Mouse (Mus musculus): Measurements from ENCODE around the gene Il16. TPM values are rescaled to one million over a fixed set of nuclear protein-coding genes. Genes with fewer than 3 reads are reported as not detected.

The Il16 gene
- total RNA-seq (2021) (1 to 10 TPM; 5.6 to 7.6 TPM), polyA plus RNA-seq (2012; rRNA removed) (6.1 and 8.0 TPM in 2 replicates)
- long read RNA-seq, partial matches to known transcripts: 2 of 6 reads
- long read RNA-seq, other reads (novel, unspliced or antisense): 0 of 6 reads

DNA sequence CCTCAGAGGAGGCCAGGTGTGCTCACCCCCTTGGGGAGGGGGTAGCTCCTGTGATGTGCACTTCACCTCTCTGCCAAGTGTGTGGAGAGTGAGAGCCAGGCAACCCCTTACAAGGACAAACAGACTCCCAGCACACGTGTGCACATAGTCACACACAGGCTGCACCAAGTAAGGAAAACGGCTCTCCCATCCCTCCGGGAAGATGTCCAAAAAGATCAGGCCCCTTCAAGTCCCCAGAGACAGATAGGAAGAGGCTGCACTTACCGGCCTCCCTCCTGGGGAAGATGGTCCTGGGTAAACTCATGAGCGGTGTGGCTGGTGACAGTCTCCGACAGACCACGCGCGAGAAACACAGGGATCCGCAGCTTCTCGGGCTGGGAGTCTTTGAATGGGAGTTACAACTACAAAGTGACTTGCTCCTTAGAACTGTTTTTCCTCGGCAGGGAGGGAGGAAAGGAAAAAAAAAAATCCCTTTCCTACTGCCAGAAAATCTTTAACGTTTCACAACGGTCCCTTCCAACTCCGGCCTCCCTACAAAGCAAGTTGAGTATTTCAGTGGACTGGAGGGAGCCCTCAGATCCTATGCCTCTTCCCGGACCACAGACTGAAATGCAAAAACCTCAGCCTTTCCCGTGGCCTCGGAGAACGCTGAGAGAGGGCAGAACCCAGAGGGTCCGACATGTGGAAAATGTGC lies at the start of gene Il16:
Il16 (minus strand) TSS at position 314 of the 694 bp plus-strand sequence.
- peak; percentile 46 to 51 for DNase-seq
- no peaks in the 10 kb centered on the region for H3K36me3 ChIP-seq (ENCODE audit: control insufficient read depth, insufficient read depth, low read length)
- TF ChIP-seq EP300 (IDR thresholded peaks at IDR 0.05; ENCODE audit: insufficient read depth, low read depth, low read length): no peak
- no peak for TF ChIP-seq POLR2A (IDR thresholded peaks at IDR 0.05; ENCODE audit: insufficient read depth, low read depth, low read length)
- no peak for TF ChIP-seq CTCF (IDR thresholded peaks at IDR 0.05)
- intact Hi-C loops (cut with DNase I): no loop called here
- peak within 1 kb of the TSS; percentile 33 for H3K9ac ChIP-seq (ENCODE audit: low read depth, low read length)
- peak within 1 kb of the TSS; percentile 29 for H3K27ac ChIP-seq
- no peaks in the 10 kb centered on the region; the same call in 1 of the 2 replicates for H3K27me3 ChIP-seq (ENCODE audit: control insufficient read depth, insufficient read depth, low read length)
- H3K4me3 ChIP-seq: peak within 1 kb of the TSS; percentile 38
- WGBS: 10% methylated on average over 20 of the region's 20 CpGs
- H3K4me1 ChIP-seq (ENCODE audit: control insufficient read depth, insufficient read depth, low read length): peaks cover 10% of the 10 kb centered on the region
- no peaks in the 10 kb centered on the region for H3K79me2 ChIP-seq (replicated peaks; ENCODE audit: control insufficient read depth, insufficient read depth, low read length)

- H3K36me3 ChIP-seq (ENCODE audit: control insufficient read depth, insufficient read depth, low read length): no peaks in the 10 kb centered on the region
- no peak for DNase-seq
- H3K4me3 ChIP-seq: no peak within 1 kb of the TSS
- no peak within 1 kb of the TSS for H3K27ac ChIP-seq
- no peaks in the 10 kb centered on the region for H3K4me1 ChIP-seq (ENCODE audit: control insufficient read depth, insufficient read depth, low read length)
- no peak within 1 kb of the TSS for H3K9ac ChIP-seq (ENCODE audit: low read depth, low read length)
- H3K27me3 ChIP-seq (ENCODE audit: control insufficient read depth, insufficient read depth, low read length): no peaks in the 10 kb centered on the region
- TF ChIP-seq POLR2A (IDR thresholded peaks at IDR 0.05; ENCODE audit: insufficient read depth, low read depth, low read length) (no peak), EP300 (IDR thresholded peaks at IDR 0.05; ENCODE audit: insufficient read depth, low read depth, low read length) (no peak), CTCF (IDR thresholded peaks at IDR 0.05) (no peak)
- no peaks in the 10 kb centered on the region for H3K79me2 ChIP-seq (replicated peaks; ENCODE audit: control insufficient read depth, insufficient read depth, low read length)
- intact Hi-C loops (cut with DNase I): no loop called here
- WGBS: 31% methylated on average over 14 of the region's 14 CpGs
Measured at GRCm38 (mm10) chr7:83794705-83795104, 49.2 kb upstream of the Il16 start, which contains the start of gene Cfap161. Cfap161 (minus strand) TSS chr7:83794880.

DNA sequence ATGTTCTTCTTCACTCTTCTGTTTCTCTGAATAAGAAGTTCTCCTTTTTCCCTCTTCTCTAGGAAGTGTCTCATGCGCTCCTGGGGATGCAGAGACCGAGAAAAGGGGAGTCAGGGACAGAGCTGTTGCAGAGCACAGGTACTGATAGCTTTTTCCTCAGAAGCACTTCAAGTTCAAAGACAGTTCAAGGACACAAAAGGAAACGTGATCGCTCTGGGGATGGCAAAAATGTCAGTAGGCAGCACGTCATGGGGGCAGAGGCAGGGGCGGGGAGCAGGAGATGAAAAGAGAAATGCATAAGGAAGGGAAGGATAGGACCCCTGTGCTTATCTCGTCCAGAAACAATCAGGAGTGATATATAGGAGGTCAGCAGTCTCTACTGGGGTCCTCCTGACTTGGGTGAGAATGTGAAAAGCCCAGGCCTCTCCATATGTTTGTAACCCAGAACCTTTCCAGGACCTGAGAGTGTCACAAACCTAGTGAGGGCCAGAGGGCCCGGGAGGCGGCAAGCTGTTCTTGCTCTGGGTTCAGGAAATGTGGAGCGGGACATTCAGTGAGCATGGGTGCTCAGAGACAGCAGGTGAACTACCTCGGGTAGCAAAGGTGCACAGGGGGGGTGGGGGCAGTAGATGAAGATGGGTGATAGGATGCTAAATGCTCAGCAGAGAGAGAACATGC lies 48.6 kb upstream of the Il16 start:
- Histone ChIP-seq H3K9ac (ENCODE audit: low read depth, low read length) (no peak overlapping the region), H3K36me3 (ENCODE audit: control insufficient read depth, insufficient read depth, low read length) (no peaks in the 10 kb centered on the region), H3K4me1 (ENCODE audit: control insufficient read depth, insufficient read depth, low read length) (no peaks in the 10 kb centered on the region), H3K27ac (no peak overlapping the region), H3K79me2 (replicated peaks; ENCODE audit: control insufficient read depth, insufficient read depth, low read length) (no peaks in the 10 kb centered on the region), H3K27me3 (ENCODE audit: control insufficient read depth, insufficient read depth, low read length) (no peaks in the 10 kb centered on the region), H3K4me3 (no peak overlapping the region)
- 48% methylated on average over 11 of the region's 11 CpGs for WGBS
- intact Hi-C loops (cut with DNase I): no loop called here
- TF ChIP-seq POLR2A (IDR thresholded peaks at IDR 0.05; ENCODE audit: insufficient read depth, low read depth, low read length) (no peak), EP300 (IDR thresholded peaks at IDR 0.05; ENCODE audit: insufficient read depth, low read depth, low read length) (no peak), CTCF (IDR thresholded peaks at IDR 0.05) (no peak)
- no peak for DNase-seq

DNA sequence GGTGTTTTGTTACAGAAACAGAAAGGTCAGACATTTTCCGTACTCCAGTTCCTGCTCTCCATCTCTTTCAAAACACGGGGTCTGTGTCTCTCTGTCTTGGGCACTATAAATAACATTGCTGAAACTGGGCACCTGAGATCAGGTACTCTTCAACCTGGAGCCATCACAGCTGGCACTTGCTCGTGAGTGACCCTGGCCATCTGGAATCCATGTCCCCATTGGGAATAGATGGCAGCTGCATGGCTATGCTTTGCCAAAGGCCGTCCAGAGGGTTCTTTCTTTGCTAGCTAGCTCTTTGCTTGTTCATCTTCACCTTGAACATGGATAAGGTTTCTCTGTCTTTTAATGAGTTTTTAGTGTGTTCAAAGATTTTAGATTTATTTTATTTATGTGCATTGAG lies 35.4 kb upstream of the Il16 start:
- H3K27ac ChIP-seq: no peak overlapping the region
- 86% methylated on average over 4 of the region's 4 CpGs for WGBS
- intact Hi-C loops (cut with DNase I): no loop called here
- H3K27me3 ChIP-seq (ENCODE audit: control insufficient read depth, insufficient read depth, low read length): no peaks in the 10 kb centered on the region
- H3K4me1 ChIP-seq (ENCODE audit: control insufficient read depth, insufficient read depth, low read length): no peaks in the 10 kb centered on the region
- no peaks in the 10 kb centered on the region for H3K36me3 ChIP-seq (ENCODE audit: control insufficient read depth, insufficient read depth, low read length)
- H3K4me3 ChIP-seq: no peak overlapping the region
- TF ChIP-seq POLR2A (IDR thresholded peaks at IDR 0.05; ENCODE audit: insufficient read depth, low read depth, low read length) (no peak), CTCF (IDR thresholded peaks at IDR 0.05) (no peak), EP300 (IDR thresholded peaks at IDR 0.05; ENCODE audit: insufficient read depth, low read depth, low read length) (no peak)
- H3K79me2 ChIP-seq (replicated peaks; ENCODE audit: control insufficient read depth, insufficient read depth, low read length): no peaks in the 10 kb centered on the region
- no peak overlapping the region for H3K9ac ChIP-seq (ENCODE audit: low read depth, low read length)
- DNase-seq: no peak

- intact Hi-C loops (cut with DNase I): no loop called here
- Histone ChIP-seq H3K4me1 (ENCODE audit: control insufficient read depth, insufficient read depth, low read length) (no peaks in the 10 kb centered on the region), H3K27me3 (ENCODE audit: control insufficient read depth, insufficient read depth, low read length) (no peaks in the 10 kb centered on the region), H3K9ac (ENCODE audit: low read depth, low read length) (no peak overlapping the region), H3K4me3 (no peak overlapping the region), H3K27ac (no peak overlapping the region), H3K36me3 (ENCODE audit: control insufficient read depth, insufficient read depth, low read length) (no peaks in the 10 kb centered on the region), H3K79me2 (replicated peaks; ENCODE audit: control insufficient read depth, insufficient read depth, low read length) (no peaks in the 10 kb centered on the region)
- no peak for DNase-seq
- no peak for TF ChIP-seq POLR2A (IDR thresholded peaks at IDR 0.05; ENCODE audit: insufficient read depth, low read depth, low read length)
- TF ChIP-seq CTCF (IDR thresholded peaks at IDR 0.05): no peak
- no peak for TF ChIP-seq EP300 (IDR thresholded peaks at IDR 0.05; ENCODE audit: insufficient read depth, low read depth, low read length)
- 54% methylated on average over 4 of the region's 4 CpGs for WGBS
Measured at GRCm38 (mm10) chr7:83780026-83780425, 34.5 kb upstream of the Il16 start.

- no peak overlapping the region for H3K27ac ChIP-seq
- no peak for DNase-seq
- intact Hi-C loops (cut with DNase I): no loop called here
- 82% methylated on average over 2 of the region's 2 CpGs for WGBS
- TF ChIP-seq CTCF (IDR thresholded peaks at IDR 0.05) (no peak), EP300 (IDR thresholded peaks at IDR 0.05; ENCODE audit: insufficient read depth, low read depth, low read length) (no peak)
- H3K79me2 ChIP-seq (replicated peaks; ENCODE audit: control insufficient read depth, insufficient read depth, low read length): no peaks in the 10 kb centered on the region
- no peaks in the 10 kb centered on the region for H3K36me3 ChIP-seq (ENCODE audit: control insufficient read depth, insufficient read depth, low read length)
- no peaks in the 10 kb centered on the region for H3K27me3 ChIP-seq (ENCODE audit: control insufficient read depth, insufficient read depth, low read length)
- no peaks in the 10 kb centered on the region for H3K4me1 ChIP-seq (ENCODE audit: control insufficient read depth, insufficient read depth, low read length)
- no peak overlapping the region for H3K9ac ChIP-seq (ENCODE audit: low read depth, low read length)
- H3K4me3 ChIP-seq: no peak overlapping the region
Measured at GRCm38 (mm10) chr7:83779028-83779427, 33.5 kb upstream of the Il16 start.

Data from heart, adult 2 months (tissue).